Mouse (Mus musculus) frontal cortex, postnatal 14 days (tissue): ENCODE results near the gene Aldh4a1.

Experiments used
- DNase-seq, 2 experiments: peaks; one replicate each; pipeline ENCODE4 v3.0.0; 2022; ENCODE audit warnings: low spot score in 2 of 2

Gene Aldh4a1

DNA sequence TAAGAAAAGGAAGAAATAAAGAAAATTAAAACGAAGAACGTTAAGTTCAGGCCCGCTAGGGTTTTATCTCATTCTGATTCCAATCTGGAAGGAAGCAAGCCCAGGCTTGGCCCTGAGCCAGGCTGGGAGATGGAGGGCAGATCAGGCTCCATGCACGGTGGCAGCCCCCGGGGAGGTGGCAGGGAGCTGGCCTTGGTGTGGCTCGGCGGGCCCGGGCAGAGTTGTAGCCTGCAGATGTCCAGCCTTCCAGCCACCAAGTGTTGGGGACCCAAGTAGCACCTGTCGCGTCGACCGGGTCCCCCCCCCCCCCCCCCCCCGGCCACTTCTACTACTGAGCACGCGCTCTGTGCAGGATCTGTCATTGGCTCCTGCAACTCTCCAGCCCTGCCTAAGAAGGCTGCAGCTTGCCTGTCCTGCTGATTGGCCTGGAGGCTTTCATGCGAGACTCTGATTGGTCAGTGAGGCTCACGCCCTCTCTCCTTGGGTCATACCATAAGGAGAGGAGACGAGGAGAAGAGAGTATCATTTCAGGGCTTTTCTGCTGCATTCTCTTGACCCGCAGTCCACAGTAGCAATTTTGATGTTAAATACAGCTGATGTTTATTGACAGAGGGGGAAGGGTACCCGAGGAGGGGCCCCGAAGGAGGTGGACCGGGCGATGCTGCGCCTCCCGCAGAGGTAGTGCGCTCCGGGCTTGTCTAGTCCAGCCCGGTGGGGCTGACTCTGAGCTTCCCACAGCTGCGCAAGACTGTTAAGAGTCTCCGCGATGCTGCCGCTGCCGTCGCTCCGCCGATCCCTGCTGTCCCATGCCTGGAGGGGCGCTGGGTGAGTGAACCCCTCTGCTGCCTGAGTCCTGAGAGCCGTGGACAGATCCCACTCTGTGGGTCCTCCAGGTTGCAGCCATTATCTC lies at the start of gene Aldh4a1:
Aldh4a1 (plus strand) TSS at position 494 of the 910 bp plus-strand sequence.
- DNase-seq: peak; percentile 88 to 94

DNA sequence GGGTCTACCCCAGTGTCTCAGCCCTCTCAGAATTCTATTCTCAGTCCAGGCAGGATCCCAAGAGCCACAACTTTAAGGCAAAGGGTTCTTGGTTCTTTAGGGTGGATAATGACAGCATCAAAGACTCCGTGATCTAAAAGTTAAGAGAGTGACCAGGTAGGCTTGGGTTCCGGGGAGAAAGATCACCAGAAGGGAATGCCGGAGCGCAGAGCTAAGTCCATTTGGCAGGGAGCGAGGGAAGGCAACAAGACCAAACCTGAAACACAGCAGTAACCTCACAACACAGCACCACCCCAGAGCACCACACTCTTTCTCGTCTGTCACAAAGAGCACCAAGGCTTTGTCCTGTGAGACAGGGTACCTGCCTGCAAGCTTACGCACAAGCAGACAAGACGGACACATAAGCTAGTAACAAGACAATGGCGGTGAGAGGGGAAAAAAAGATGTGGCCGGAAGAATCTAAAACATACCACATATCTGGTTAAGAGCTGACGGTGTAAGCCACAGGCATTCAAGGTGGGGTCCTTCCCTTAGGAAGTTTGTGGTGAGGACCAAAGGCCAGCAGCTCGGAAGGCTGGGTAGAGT lies 49.6 kb upstream of the Aldh4a1 start:
- no peak for DNase-seq

GRCm38 (mm10) chr4:139574156-139574798 lies 48.4 kb upstream of the Aldh4a1 start:
- DNase-seq: peak; percentile 96 to 97

GRCm38 (mm10) chr4:139574799-139575672 lies 47.6 kb upstream of the Aldh4a1 start:
- peak in 1 of 2 experiments; percentile 50 for DNase-seq

DNA sequence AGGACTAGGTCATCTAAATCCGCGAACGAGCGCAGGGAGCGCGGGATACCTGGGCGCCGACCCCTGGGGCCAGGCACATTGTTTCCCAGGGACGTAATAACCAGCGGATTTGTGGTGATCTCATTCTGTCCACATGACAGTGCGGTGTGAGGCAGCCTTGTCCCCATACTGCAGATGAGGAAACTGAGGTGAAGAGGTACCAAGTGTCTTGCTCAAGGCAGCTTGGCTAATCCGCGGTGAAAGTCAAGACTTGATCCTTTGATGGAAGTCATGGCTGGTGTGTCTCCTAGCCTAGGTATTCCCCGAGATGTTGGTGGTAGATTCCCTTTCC lies 47.0 kb upstream of the Aldh4a1 start:
- no peak for DNase-seq

DNA sequence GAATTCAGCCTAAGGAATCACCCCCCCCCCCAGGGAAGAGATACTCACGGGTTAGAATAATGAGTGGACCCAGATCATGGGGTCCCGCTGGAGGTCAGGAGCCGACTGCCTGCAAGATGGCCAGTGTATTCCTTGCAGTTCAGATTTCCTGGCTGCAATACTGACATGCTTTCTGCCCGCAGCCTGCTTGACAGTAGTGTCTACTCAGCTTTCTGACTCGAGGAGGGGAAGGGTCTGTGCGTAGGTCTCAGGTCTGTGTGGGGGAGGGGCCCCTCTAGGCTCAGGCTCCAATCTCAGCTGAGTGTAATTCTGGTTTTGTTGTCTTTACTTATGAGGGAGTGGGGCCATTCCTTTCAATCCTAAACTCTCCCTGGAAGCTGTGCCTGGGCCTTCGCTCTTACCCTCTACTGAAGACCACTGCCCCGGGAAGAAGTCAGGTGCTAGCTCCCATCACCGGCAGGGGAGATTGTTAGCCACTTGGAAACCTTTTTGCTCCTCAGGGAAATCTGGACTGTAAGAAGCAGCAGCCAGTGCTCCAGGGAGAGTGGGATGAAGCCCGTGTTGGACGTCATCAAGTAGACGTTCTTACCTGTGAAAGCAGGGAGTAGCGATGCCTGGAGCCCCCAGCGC lies 46.3 kb upstream of the Aldh4a1 start:
- DNase-seq: no peak

DNA sequence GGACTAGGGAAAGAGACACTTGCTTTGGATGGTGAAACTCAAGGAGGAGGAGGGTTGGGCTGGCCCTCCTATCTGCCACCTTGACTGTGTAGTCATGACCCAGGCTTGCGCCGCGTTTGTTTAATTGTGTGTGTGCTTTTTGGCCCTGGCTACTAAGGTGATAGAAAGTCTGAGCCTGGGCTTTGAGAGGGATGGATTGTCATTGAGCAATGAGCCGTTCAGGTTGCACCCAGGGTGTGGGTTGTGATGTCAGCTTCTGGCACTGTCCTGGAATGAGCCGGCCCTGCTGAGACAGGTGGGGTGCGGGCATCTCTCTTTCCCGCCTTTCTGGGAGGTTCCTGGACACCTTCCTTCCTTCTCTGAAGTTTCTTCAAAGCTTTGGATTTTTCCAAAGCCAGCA lies 45.7 kb upstream of the Aldh4a1 start:
- DNase-seq: no peak

- DNase-seq: no peak
Measured at GRCm38 (mm10) chr4:139578389-139578788, 44.3 kb upstream of the Aldh4a1 start.

DNA sequence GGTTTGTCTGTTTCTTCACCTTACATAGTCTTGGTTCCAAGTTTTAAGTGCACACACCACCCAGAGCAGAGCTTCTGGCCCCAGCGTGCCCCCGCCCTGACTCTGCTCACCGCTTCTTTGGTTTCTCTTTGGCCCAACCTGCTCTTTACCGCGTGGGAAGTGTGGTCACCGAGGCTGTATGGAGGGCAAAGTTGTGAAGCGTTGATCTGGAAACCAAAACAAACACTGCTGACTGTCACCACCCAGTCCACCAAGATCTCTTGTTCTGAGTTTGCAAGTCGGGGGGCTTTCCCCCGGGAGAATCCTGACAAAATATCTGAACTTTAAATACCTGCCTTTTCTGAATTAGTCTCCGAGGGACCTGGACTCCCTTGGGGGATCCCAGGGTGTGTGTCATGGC lies 43.7 kb upstream of the Aldh4a1 start:
- DNase-seq: no peak

DNA sequence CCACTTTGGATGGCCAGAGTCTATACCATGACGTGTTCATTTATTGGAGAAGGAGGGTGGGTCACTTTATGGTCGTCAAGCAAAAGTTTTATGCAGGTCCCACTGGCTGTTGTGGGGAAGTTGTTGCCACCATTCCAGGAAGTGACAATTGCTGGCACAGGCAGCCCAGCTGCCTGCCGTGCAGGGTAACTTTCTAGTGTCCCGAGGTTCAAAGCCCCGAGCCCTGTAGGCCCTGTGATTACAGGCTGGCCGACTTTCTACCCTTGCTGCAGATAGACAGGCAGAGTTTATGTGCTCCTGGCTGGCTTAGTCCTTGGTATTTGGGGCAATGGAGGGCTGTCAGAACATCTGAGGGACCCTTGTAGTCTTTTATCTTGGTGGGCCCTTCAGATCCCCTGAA lies 43.2 kb upstream of the Aldh4a1 start:
- no peak for DNase-seq

DNA sequence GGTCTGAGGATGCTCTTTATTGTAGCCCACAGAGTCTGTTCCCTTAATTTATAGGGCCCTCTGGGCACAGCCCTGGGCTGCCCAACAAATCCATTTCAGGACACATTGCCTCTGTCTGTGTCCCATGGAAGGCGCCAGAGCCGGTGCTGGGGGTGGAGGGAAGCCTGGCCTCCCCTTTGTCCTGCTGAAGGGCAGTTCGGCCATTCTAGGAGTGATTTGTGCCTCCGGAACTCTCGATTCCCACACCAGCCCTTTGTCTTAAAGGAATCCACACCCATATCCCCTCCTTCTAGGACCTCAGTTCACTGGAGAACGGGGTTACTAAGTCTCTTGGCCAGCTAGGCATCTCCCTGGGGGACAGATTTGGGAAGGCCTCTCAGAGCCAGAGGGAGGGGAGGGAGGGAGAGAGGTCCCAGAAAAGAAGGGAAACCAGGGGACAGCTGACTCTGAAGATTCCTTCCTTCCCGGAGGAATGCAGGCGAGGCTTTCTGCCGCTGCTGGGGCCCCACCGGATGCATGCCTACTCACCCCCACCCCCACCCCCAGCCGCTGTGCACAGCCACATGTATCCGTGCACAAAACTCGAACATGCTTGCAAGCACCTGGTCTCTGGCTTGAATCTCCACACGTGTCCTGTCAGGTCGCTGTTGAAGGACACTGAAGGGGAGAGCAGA lies 41.9 kb upstream of the Aldh4a1 start:
- no peak for DNase-seq

DNA sequence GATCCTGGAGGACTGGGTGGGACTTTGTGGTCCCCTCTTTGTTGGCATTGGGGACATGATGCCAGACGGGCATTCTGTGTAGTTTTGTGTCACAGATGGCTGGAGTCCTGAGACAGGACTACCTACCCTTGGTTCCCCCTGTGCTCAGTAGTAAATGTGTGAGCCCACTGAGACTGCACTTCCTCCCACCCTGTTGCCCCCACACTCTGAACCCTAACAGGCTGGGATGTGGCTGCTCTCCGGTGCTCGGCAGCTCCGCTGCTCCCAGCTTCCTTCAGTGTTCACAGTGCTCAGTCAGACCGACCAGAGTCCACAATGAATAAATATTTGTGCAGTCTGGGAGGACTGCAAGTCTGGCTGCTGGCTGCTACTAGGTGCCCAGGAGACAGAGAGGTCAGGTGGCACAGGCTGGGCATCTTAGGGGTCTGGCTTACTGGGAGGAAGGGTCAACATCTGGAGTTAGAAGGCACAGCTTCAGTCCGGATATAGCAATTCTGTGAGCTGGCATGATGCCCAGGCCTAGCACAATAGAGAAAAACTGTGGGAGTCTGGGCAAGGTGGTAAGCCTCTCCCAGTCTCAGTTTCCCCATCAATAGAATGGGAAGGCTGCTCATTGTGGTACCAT lies 41.1 kb upstream of the Aldh4a1 start:
- DNase-seq: no peak

DNA sequence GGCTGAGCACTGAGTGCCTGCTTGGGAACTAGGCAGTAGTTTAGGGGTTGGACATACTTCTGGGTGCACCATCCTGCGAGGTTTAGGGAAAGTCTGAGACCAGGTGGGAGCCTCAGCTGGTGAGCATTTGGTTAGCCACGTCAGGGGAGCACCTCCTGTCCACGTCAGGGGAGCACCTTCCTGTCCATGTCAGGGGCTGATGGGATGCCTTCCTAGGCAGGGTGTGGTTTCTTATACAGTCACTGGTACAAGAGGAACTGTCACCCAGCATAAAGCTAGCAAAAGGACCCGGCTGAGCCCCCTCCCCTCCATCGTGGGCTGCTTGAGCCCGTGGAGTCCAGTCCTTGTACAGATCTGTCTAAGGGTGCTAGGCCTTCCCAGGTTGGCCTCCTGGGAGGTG lies 40.3 kb upstream of the Aldh4a1 start:
- no peak for DNase-seq

- DNase-seq: no peak
Measured at GRCm38 (mm10) chr4:139582903-139583302, 39.8 kb upstream of the Aldh4a1 start.

GRCm38 (mm10) chr4:139583629-139584245 lies 38.9 kb upstream of the Aldh4a1 start:
- DNase-seq: no peak

DNA sequence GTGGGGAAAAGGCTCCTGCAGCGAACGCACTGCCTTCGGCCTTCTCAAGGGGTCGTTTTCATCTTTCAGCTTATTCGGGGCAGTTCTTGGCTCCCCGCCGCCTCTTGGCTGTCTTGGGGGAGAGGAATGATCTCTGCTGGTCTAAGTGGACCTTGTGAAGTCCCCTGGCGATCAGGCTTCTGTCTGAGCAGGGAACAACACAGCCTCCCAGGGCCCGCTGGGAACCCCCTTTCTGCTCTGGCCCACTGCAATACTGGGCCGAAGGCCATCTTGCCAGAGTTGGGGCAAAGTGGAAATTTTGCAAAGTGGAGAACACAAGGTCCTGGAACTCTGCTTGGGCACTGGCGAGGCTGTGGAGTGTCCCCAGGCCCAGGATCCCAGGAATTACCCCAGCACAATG lies 38.0 kb upstream of the Aldh4a1 start:
- no peak for DNase-seq

DNA sequence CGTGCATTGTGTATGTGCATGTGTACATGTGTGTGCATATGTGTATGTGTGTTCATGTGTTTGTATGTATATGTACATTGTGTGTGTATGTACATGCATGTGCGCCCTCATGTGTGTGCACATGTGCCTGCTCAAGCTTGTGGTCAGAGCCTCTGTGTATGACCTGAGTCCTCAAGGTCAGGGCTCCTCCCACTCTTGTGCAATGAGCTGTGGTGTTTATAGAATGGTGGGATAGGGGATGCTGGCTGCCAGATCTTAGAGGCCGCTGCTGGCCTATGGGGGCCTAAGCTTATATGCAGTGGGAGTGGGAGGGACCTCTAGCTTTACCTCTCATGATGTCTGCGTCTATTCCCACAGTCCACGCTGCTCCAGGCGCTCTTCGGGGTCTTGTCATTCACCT lies 37.0 kb upstream of the Aldh4a1 start:
- DNase-seq: no peak

DNA sequence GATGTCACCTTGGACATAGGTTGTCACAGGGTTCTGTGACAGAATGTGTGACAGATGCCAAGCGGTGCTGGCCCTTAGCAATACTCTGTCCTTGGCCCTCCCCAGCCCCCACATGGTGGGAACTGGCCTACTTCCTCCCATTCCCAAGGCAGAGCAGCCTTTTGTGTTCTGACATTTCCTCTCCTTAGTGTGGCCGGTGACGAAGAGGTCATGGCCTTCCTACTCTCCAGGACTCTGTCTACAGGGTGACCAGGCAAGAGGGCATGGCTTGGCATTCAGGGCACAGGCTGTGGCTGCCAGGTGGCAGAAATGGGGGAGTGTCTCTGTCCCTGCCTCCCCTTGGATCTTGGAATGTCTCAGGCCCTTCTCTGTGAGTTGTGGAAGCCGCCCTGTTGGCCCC lies 35.3 kb upstream of the Aldh4a1 start:
- DNase-seq: no peak

DNA sequence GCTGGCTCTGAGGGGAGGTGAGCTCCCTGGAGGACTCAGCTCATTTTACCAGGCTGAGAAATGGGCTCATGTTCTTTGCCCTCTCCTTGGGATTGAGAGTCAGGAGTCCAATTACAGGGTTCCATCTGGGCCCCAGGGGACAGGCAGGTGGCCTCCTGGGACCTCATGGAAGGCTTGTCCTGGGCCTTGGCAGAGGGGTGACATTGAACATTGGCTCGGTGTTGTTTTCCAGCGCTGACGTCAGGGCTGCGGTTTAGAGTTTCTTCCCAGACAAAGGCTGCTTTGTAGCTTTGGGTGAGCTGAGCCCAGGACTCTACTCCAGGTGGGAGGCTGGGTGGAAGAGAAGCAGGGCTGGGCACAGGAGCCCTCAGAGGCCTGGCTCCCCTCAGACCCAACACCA lies 34.9 kb upstream of the Aldh4a1 start:
- no peak for DNase-seq
